Mouse (Mus musculus): ENCODE results near the gene Hoxa11. TPM values are rescaled to one million over a fixed set of nuclear protein-coding genes. Genes with fewer than 3 reads are reported as not detected.

Gene Hoxa11
- total and polyA plus RNA-seq, 2 experiments from 2014 or later = not detected

- no peak for ATAC-seq
- Histone ChIP-seq H3K27ac (no peak overlapping the region), H3K9me3 (ENCODE audit: low read length) (no peaks in the 10 kb centered on the region), H3K4me1 (ENCODE audit: insufficient read depth, low read length) (no peaks in the 10 kb centered on the region), H3K4me2 (ENCODE audit: low read depth, low read length) (no peak overlapping the region), H3K36me3 (ENCODE audit: insufficient read depth, low read length) (no peaks in the 10 kb centered on the region), H3K4me3 (ENCODE audit: low read length) (no peak overlapping the region), H3K27me3 (ENCODE audit: insufficient read depth, low read length) (peaks cover 99% of the 10 kb centered on the region), H3K9ac (replicated peaks; ENCODE audit: low read length) (no peak overlapping the region)
- 8% methylated on average over 10 of the region's 10 CpGs for WGBS
- DNase-seq (ENCODE audit: low spot score) = no peak
- TF ChIP-seq CTCF (IDR thresholded peaks at IDR 0.05; ENCODE audit: low read depth) = no peak
Observed at GRCm38 (mm10) chr6:52237346-52238154, 8.1 kb downstream of the Hoxa11 start.

GRCm38 (mm10) chr6:52236806-52237205, 8.8 kb downstream of the Hoxa11 start:
- no peak overlapping the region for H3K27ac ChIP-seq
- H3K4me1 ChIP-seq (ENCODE audit: insufficient read depth, low read length) = no peaks in the 10 kb centered on the region
- no peak overlapping the region for H3K4me3 ChIP-seq (ENCODE audit: low read length)
- no peaks in the 10 kb centered on the region for H3K36me3 ChIP-seq (ENCODE audit: insufficient read depth, low read length)
- no peaks in the 10 kb centered on the region for H3K9me3 ChIP-seq (ENCODE audit: low read length)
- ATAC-seq (no peak), DNase-seq (ENCODE audit: low spot score) (no peak)
- no peak overlapping the region for H3K4me2 ChIP-seq (ENCODE audit: low read depth, low read length)
- H3K27me3 ChIP-seq (ENCODE audit: insufficient read depth, low read length) = peaks cover 99% of the 10 kb centered on the region
- no peak overlapping the region for H3K9ac ChIP-seq (replicated peaks; ENCODE audit: low read length)
- WGBS = 7% methylated on average over 3 of the region's 3 CpGs
- TF ChIP-seq CTCF (IDR thresholded peaks at IDR 0.05; ENCODE audit: low read depth) = no peak

- H3K4me3 ChIP-seq (ENCODE audit: low read length) = no peak overlapping the region
- peaks cover 97% of the 10 kb centered on the region for H3K27me3 ChIP-seq (ENCODE audit: insufficient read depth, low read length)
- H3K4me1 ChIP-seq (ENCODE audit: insufficient read depth, low read length) = no peaks in the 10 kb centered on the region
- TF ChIP-seq CTCF (IDR thresholded peaks at IDR 0.05; ENCODE audit: low read depth) = no peak
- H3K9me3 ChIP-seq (ENCODE audit: low read length) = no peaks in the 10 kb centered on the region
- 16% methylated on average over 6 of the region's 6 CpGs for WGBS
- no peaks in the 10 kb centered on the region for H3K36me3 ChIP-seq (ENCODE audit: insufficient read depth, low read length)
- no peak overlapping the region for H3K4me2 ChIP-seq (ENCODE audit: low read depth, low read length)
- ATAC-seq = no peak
- no peak for DNase-seq (ENCODE audit: low spot score)
- no peak overlapping the region for H3K27ac ChIP-seq
- H3K9ac ChIP-seq (replicated peaks; ENCODE audit: low read length) = no peak overlapping the region
Observed at GRCm38 (mm10) chr6:52235866-52236265, 9.7 kb downstream of the Hoxa11 start.

GRCm38 (mm10) chr6:52235267-52235666, 10.3 kb downstream of the Hoxa11 start:
- TF ChIP-seq CTCF (IDR thresholded peaks at IDR 0.05; ENCODE audit: low read depth) = no peak
- Histone ChIP-seq H3K27me3 (ENCODE audit: insufficient read depth, low read length) (peaks cover 97% of the 10 kb centered on the region), H3K4me2 (ENCODE audit: low read depth, low read length) (no peak overlapping the region), H3K9ac (replicated peaks; ENCODE audit: low read length) (no peak overlapping the region), H3K9me3 (ENCODE audit: low read length) (no peaks in the 10 kb centered on the region), H3K27ac (no peak overlapping the region), H3K4me1 (ENCODE audit: insufficient read depth, low read length) (no peaks in the 10 kb centered on the region), H3K4me3 (ENCODE audit: low read length) (no peak overlapping the region), H3K36me3 (ENCODE audit: insufficient read depth, low read length) (no peaks in the 10 kb centered on the region)
- DNase-seq (ENCODE audit: low spot score) (no peak), ATAC-seq (no peak)
- WGBS = 32% methylated on average over 9 of the region's 9 CpGs

- no peak for ATAC-seq
- H3K27me3 ChIP-seq (ENCODE audit: insufficient read depth, low read length) = peaks cover 97% of the 10 kb centered on the region
- no peak overlapping the region for H3K4me3 ChIP-seq (ENCODE audit: low read length)
- no peaks in the 10 kb centered on the region for H3K4me1 ChIP-seq (ENCODE audit: insufficient read depth, low read length)
- H3K9ac ChIP-seq (replicated peaks; ENCODE audit: low read length) = no peak overlapping the region
- no peak for DNase-seq (ENCODE audit: low spot score)
- WGBS = 2% methylated on average over 68 of the region's 68 CpGs
- H3K4me2 ChIP-seq (ENCODE audit: low read depth, low read length) = no peak overlapping the region
- H3K36me3 ChIP-seq (ENCODE audit: insufficient read depth, low read length) = no peaks in the 10 kb centered on the region
- H3K27ac ChIP-seq = no peak overlapping the region
- no peak for TF ChIP-seq CTCF (IDR thresholded peaks at IDR 0.05; ENCODE audit: low read depth)
- no peaks in the 10 kb centered on the region for H3K9me3 ChIP-seq (ENCODE audit: low read length)
Observed at GRCm38 (mm10) chr6:52234428-52235140, 11.0 kb downstream of the Hoxa11 start.

- Histone ChIP-seq H3K36me3 (ENCODE audit: insufficient read depth, low read length) (no peaks in the 10 kb centered on the region), H3K9ac (replicated peaks; ENCODE audit: low read length) (no peak overlapping the region), H3K27me3 (ENCODE audit: insufficient read depth, low read length) (peaks cover 96% of the 10 kb centered on the region), H3K4me3 (ENCODE audit: low read length) (no peak overlapping the region), H3K4me1 (ENCODE audit: insufficient read depth, low read length) (no peaks in the 10 kb centered on the region), H3K4me2 (ENCODE audit: low read depth, low read length) (no peak overlapping the region), H3K9me3 (ENCODE audit: low read length) (no peaks in the 10 kb centered on the region), H3K27ac (no peak overlapping the region)
- DNase-seq (ENCODE audit: low spot score) (no peak), ATAC-seq (no peak)
- no peak for TF ChIP-seq CTCF (IDR thresholded peaks at IDR 0.05; ENCODE audit: low read depth)
- WGBS = 1% methylated on average over 70 of the region's 70 CpGs
Observed at GRCm38 (mm10) chr6:52233546-52234427, 11.8 kb downstream of the Hoxa11 start.
